Mouse (Mus musculus) midbrain, embryonic 11.5 days (tissue): ENCODE results near the gene Ildr2. TPM values are rescaled to one million over a fixed set of nuclear protein-coding genes. Genes with fewer than 3 reads are reported as not detected.

Experiments
- ATAC-seq: fragments of 200-750 bp; cut with Nextera tagmentation; 2 replicates; pipeline ENCODE4 v1.8.0; 2017; ENCODE audit warnings: moderate TSS enrichment, moderate library complexity; ENCODE audit not compliant: low FRiP score
- DNase-seq: peaks from one replicate; pipeline ENCODE4 v3.0.0; 2015; ENCODE audit warnings: low spot score; ENCODE audit errors: missing footprints
- H3K27ac ChIP-seq: fragments of 300-500 bp; sonication (generic); 2 replicates; pipeline ENCODE4 v1.5.1; 2014; ENCODE audit warnings: low read depth, low read length
- H3K27me3 ChIP-seq: fragments of 300-500 bp; sonication (generic); 2 replicates; pipeline ENCODE4 v1.6.1; 2014; ENCODE audit warnings: mild to moderate bottlenecking, low read length, moderate library complexity, mixed read lengths; ENCODE audit not compliant: control insufficient read depth, insufficient read depth
- H3K36me3 ChIP-seq: fragments of 300-500 bp; sonication (generic); 2 replicates; pipeline ENCODE4 v1.6.1; 2014; ENCODE audit warnings: mild to moderate bottlenecking, low read length, moderate library complexity, mixed read lengths; ENCODE audit not compliant: control insufficient read depth, insufficient read depth
- H3K4me1 ChIP-seq: fragments of 300-500 bp; sonication (generic); 2 replicates; pipeline ENCODE4 v1.6.1; 2014; ENCODE audit warnings: low read length; ENCODE audit not compliant: control insufficient read depth, insufficient read depth
- H3K4me2 ChIP-seq: fragments of 300-500 bp; sonication (generic); 2 replicates; pipeline ENCODE4 v1.6.1; 2014; ENCODE audit warnings: mild to moderate bottlenecking, moderate library complexity
- H3K4me3 ChIP-seq: fragments of 300-500 bp; sonication (generic); 2 replicates; pipeline ENCODE4 v1.5.1; 2014; ENCODE audit warnings: low read depth, low read length
- H3K9ac ChIP-seq: fragments of 300-500 bp; sonication (generic); 2 replicates; pipeline ENCODE4 v1.6.1; 2014; ENCODE audit warnings: low read length
- H3K9me3 ChIP-seq: fragments of 300-500 bp; sonication (generic); 2 replicates; pipeline ENCODE4 v1.6.1; 2016; ENCODE audit warnings: low read length; ENCODE audit not compliant: control insufficient read depth
- WGBS: fragments of 180-500 bp; shearing (Covaris S2); extraction: QIAGEN DNeasy Blood & Tissue Kit; methylation state at CpG from one replicate; pipeline ENCODE4 v1.1.7; 2014; 5-methylcytosine and 5-hydroxymethylcytosine counted together
- polyA plus RNA-seq: library from polyadenylated mRNA; unstranded; fragments of >200 nt; fragmentation: Nextera tagmentation; extraction: Ambion mirVana; gene quantifications from 2 replicates; pipeline ENCODE4 v1.2.1, GENCODE M21; 2014

Gene Ildr2
- polyA plus RNA-seq, 1 experiment from 2014 or later: 12.8 TPM

GRCm38 (mm10) chr1:166308851-166309715 lies 55.1 kb downstream of the Ildr2 start:
- peaks cover 13% of the 10 kb centered on the region for H3K36me3 ChIP-seq
- peak; percentile 86 for ATAC-seq

DNA sequence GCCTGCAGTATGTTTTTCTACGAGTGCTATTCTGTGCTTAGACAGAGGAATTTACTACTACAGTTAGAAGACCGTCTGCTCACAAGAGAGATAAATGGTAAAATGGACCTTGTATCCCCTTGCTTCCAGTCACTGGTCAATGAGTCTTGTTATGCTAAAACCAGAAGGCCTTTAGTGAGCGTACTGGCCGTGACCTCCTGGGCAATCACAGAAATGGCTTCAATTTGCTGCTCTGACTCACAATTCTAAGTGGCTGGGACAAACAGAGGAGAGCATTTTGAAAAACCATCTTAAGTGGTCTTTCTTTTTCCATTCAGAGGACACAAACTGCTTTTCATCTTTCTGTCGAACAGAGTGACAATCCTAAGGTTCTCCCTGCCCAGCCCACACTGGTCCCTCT lies 57.2 kb downstream of the Ildr2 start:
- peaks cover 13% of the 10 kb centered on the region; the same call in 1 of the 2 replicates for H3K36me3 ChIP-seq
- 81% methylated on average over 5 of the region's 5 CpGs for WGBS
- ATAC-seq (no peak), DNase-seq (no peak)
- no peaks in the 10 kb centered on the region for H3K9me3 ChIP-seq
- H3K4me1 ChIP-seq: peaks cover 10% of the 10 kb centered on the region; the same call in 1 of the 2 replicates
- no peak overlapping the region for H3K4me2 ChIP-seq
- no peak overlapping the region for H3K4me3 ChIP-seq
- H3K9ac ChIP-seq: no peak overlapping the region
- H3K27me3 ChIP-seq: no peaks in the 10 kb centered on the region; the same call in 1 of the 2 replicates
- H3K27ac ChIP-seq: no peak overlapping the region

More at GRCm38 (mm10) chr1:166308851-166309715, 55.1 kb downstream of the Ildr2 start:
- Histone ChIP-seq H3K27me3 (no peaks in the 10 kb centered on the region; the same call in 1 of the 2 replicates), H3K4me1 (peaks cover 10% of the 10 kb centered on the region; the same call in 1 of the 2 replicates), H3K9me3 (no peaks in the 10 kb centered on the region), H3K4me3 (peak overlapping the region; percentile 40), H3K9ac (peak overlapping the region; percentile 65; the same call in 1 of the 2 replicates), H3K27ac (no peak overlapping the region), H3K4me2 (peak overlapping the region; percentile 63)
- DNase-seq: peak; percentile 93
- WGBS: 5% methylated on average over 92 of the region's 94 CpGs

DNA sequence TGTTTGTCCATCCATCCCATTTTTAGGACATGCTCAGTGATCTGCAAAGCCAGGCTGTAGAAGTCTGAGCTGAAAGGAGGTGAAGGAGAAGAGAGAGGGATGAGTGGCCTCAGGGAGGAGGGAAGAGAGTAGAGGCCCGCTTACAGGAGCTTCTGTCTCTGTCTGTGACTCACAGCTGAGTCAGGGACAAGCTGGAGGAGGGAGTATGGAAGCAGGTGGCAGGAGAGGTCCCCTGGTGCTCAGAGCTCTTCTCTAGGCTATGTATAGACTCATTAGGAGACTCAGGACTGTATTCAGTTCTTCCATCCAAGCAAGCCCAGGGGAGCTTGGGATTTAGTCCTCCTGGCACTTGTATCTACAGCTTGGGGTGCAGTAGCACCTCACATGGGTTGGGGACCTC lies 59.7 kb downstream of the Ildr2 start:
- Histone ChIP-seq H3K36me3 (peaks cover 10% of the 10 kb centered on the region; the same call in 1 of the 2 replicates), H3K4me1 (peaks cover 6% of the 10 kb centered on the region; the same call in 1 of the 2 replicates), H3K9ac (no peak overlapping the region), H3K27ac (no peak overlapping the region), H3K27me3 (no peaks in the 10 kb centered on the region), H3K4me3 (no peak overlapping the region), H3K4me2 (no peak overlapping the region), H3K9me3 (no peaks in the 10 kb centered on the region)
- no peak for ATAC-seq
- WGBS: 80% methylated on average over 1 of the region's 1 CpGs
- DNase-seq: no peak

DNA sequence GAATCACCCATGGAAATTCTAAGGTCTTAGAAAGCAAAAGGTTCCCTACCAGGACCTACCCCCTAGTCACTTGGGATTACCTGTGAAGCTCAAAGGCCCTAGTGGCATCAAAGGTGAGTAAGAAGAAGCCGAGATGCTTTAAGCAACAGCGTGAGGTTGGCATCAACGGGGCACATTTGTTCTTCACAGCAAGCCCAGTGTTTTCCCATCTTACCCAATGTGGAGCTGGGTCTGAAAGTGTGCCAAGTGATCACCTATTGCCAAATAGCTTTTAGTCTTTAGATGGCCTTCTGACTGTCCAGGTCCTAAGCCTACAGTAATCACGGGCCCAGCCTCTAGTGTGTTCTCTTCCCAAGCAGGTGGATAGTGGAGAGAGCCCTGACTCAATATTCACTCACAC lies 61.8 kb downstream of the Ildr2 start:
- Histone ChIP-seq H3K4me1 (no peaks in the 10 kb centered on the region; the same call in 1 of the 2 replicates), H3K4me2 (no peak overlapping the region), H3K9me3 (no peaks in the 10 kb centered on the region), H3K36me3 (peaks cover 10% of the 10 kb centered on the region; the same call in 1 of the 2 replicates), H3K4me3 (no peak overlapping the region), H3K27me3 (no peaks in the 10 kb centered on the region), H3K27ac (no peak overlapping the region), H3K9ac (no peak overlapping the region)
- ATAC-seq (no peak), DNase-seq (no peak)
- 93% methylated on average over 4 of the region's 4 CpGs for WGBS

DNA sequence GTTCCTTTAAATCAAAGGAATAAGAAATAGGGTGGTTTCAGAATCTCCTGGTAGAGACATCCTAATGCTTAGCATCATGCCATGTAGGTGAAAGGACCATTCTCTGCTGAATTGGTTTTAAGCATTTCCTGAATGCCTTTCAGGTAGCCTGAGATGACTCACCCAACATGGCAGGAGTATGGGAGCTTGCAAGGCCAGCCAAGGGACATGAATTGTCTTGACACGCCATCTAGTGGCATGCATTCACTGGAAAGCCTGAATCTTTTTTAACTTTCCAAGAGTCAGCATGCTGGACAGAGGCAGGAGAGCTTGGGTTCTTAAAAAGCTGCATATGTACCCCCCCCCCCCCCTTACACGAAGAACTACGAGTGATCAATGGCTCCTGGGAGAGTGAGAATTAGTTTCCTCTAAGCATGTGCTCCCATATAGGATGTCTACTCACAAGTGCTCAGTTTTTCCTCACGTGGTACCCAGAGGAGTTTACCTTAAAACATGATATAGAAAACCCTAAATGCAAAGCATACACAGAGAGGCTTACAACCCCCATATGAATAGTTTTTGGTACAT lies 65.3 kb downstream of the Ildr2 start:
- H3K9ac ChIP-seq: no peak overlapping the region
- no peaks in the 10 kb centered on the region for H3K36me3 ChIP-seq
- H3K4me1 ChIP-seq: no peaks in the 10 kb centered on the region
- no peak overlapping the region for H3K27ac ChIP-seq
- peak; percentile 94 for DNase-seq
- H3K4me3 ChIP-seq: no peak overlapping the region
- no peaks in the 10 kb centered on the region for H3K9me3 ChIP-seq
- no peak overlapping the region for H3K4me2 ChIP-seq
- ATAC-seq: peak; percentile 80
- 13% methylated on average over 4 of the region's 4 CpGs for WGBS
- H3K27me3 ChIP-seq: no peaks in the 10 kb centered on the region

GRCm38 (mm10) chr1:166326421-166326820 lies 72.5 kb downstream of the Ildr2 start:
- WGBS: 83% methylated on average over 3 of the region's 3 CpGs

DNA sequence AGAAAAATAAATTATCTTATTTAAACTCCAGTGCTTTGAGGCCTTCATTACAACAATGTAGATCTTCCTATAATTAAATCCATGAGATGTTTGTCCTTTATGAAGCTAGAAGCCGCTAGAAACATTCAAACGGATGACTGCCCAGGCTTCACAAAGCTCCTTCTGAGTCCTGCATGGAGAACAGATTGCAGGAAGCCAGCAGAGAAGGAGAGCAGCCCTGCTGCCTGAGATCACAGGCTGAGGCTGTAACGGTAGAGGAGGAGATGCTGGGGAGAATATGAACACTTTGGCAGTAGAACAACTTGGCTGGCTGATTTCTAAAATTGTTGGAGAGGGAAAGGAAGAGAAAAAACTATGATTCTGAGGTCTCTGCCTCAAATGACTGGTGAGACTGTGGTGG lies 76.8 kb downstream of the Ildr2 start:
- Histone ChIP-seq H3K4me1 (no peaks in the 10 kb centered on the region), H3K9ac (no peak overlapping the region), H3K4me2 (no peak overlapping the region), H3K27me3 (no peaks in the 10 kb centered on the region), H3K27ac (no peak overlapping the region), H3K36me3 (no peaks in the 10 kb centered on the region), H3K4me3 (no peak overlapping the region), H3K9me3 (no peaks in the 10 kb centered on the region)
- ATAC-seq: no peak
- 66% methylated on average over 3 of the region's 3 CpGs for WGBS
- no peak for DNase-seq

More at GRCm38 (mm10) chr1:166326421-166326820, 72.5 kb downstream of the Ildr2 start:
- Histone ChIP-seq H3K27ac (no peak overlapping the region), H3K9me3 (no peaks in the 10 kb centered on the region), H3K36me3 (no peaks in the 10 kb centered on the region), H3K27me3 (no peaks in the 10 kb centered on the region), H3K4me2 (no peak overlapping the region), H3K4me3 (no peak overlapping the region), H3K9ac (no peak overlapping the region), H3K4me1 (no peaks in the 10 kb centered on the region)
- DNase-seq: no peak
- no peak for ATAC-seq

DNA sequence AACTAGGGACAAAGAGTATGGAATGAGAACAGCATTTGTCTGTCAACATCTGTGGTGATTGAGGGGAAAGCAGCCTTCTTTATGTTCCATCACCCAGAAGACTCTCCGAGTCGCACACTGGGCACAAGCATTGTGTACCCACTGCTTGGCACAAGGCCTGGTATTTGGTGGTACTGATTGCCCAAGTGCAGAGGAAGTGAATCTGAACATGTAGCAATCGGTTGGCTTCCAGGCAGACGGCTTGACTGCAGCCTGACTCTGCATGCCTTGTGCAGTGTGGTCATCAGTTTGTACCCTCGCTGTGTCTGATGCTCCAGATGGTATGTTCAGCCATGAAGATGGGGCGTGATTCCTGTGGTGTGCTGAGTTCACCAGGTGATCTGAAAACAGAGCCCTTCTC lies 85.2 kb downstream of the Ildr2 start:
- Histone ChIP-seq H3K9ac (no peak overlapping the region), H3K9me3 (no peaks in the 10 kb centered on the region), H3K27me3 (no peaks in the 10 kb centered on the region), H3K27ac (no peak overlapping the region), H3K4me3 (no peak overlapping the region), H3K4me2 (no peak overlapping the region), H3K36me3 (no peaks in the 10 kb centered on the region), H3K4me1 (0 out of 2 replicates have a peak, but pooled peaks cover under 1% of the 10 kb centered on the region)
- 95% methylated on average over 6 of the region's 6 CpGs for WGBS
- no peak for DNase-seq
- no peak for ATAC-seq

DNA sequence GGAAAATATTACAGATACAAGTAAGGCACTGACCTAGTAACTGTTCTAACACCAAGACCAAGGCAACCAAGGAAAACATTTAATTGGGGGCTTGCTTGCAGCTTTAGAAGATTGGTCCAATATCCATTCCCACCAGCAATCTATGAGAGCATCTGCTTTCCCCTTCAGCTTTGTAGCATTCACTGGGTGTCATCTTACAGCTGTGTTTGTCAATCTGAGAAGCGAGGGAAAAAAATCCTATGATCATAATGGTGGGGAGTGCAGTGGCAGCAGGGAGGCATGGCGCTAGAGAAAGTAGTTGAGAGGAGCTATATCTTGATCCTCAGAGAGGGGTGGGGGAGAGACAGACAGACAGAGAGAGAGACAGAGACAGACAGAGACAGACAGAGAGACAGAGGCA lies 88.1 kb downstream of the Ildr2 start:
- Histone ChIP-seq H3K27ac (no peak overlapping the region), H3K36me3 (no peaks in the 10 kb centered on the region), H3K4me1 (0 out of 2 replicates have a peak, but pooled peaks cover 2% of the 10 kb centered on the region), H3K9me3 (no peaks in the 10 kb centered on the region), H3K9ac (no peak overlapping the region), H3K27me3 (no peaks in the 10 kb centered on the region), H3K4me2 (no peak overlapping the region), H3K4me3 (no peak overlapping the region)
- no peak for ATAC-seq
- 80% methylated on average over 2 of the region's 2 CpGs for WGBS
- no peak for DNase-seq
